Mouse (Mus musculus): ENCODE measurements at regions not wholly inside any gene's neighbourhood (a gene's known extent, or its start where the extent isn't known, plus 50 kb on each side); places are given as distances from the start of the nearest gene placed in this dataset.
"Not testable (repeated sequence)": the region's sequence is repeated elsewhere in the genome, so short reads cannot be mapped to it uniquely, and the experiment has no call there.

DNA sequence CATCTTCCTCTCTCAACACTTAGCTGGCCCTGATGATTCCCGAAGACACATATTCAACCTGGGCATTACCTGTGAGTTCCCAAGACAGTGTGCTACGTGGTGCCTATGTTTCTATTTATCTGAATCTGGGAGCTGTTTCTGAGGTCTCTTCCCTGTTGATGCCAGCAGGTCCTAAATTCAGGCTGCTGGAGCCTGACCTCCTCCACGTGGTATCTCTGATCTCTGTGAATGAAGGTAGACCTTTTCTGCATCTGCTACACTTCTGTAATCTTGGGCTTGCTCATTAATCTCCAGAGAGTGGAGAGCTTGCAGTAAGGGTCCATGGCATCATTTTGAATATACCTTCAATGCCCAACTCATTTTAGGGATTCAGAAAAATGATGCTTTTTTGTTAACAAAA, 215.8 kb downstream of the Pten start:
- DNase-seq (ENCODE audit: low spot score), result no peak

DNA sequence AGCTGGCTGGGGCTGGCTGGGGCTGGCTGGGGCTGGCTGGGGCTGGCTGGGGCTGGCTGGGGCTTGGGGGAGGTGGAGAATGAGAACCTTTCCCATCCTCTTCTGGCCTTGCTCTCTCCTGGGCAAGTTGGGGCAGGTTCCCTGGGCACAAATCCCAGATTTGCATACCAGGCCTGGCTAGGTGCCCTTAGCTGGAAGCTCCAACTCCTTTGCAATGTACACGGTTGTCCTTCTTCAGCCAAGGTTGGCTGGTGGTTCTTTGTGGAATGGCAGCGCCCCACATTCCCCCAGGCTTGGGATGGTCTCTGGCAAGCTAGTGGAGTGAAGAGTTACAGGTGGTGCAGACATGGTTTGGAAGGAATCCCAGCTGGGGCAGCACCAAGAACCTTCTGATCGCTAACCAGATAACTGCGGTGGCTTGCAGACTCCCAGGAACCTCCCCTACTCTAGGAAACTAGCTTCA, 217.5 kb downstream of the Pten start:
- DNase-seq (ENCODE audit: low spot score), result no peak

DNA sequence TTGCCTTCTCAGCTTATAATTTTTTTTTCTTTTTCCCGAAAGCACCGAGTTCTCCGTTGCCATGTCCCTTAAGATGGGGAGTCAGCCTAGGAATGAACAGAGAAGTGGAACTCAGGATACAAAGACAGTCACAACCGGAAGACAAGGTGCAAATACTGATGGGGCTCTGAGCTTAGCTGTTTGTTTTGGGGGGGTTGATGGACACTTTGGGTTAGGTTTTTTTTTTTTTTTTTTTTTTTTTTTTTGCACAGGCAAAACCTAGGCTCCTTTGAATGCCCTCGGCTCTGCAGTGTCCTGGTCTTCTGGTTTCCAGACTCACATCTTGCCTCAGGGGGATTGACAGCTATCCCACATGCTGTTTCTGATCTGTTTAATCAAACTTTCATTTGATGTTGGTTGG, 218.0 kb downstream of the Pten start:
- no peak for DNase-seq (ENCODE audit: low spot score)

DNA sequence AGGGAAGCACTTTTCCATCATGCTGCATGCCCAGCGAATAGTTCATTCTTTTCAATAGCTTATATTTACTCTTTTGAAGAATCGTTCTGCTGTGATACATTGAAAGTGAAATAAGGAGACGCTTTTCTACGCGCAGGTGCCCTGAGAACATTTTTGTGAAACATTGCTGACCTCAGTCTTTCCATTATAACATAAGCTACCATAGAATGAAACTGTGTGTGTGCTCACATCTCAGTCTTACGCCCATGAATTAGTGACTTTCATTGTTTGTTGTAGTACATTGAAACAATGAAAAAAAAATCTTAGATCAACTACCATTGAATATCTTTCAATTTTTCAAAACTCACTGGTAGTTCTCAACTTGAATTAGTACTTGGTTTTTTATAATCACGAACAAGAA, 219.2 kb downstream of the Pten start:
- no peak for DNase-seq (ENCODE audit: low spot score)

DNA sequence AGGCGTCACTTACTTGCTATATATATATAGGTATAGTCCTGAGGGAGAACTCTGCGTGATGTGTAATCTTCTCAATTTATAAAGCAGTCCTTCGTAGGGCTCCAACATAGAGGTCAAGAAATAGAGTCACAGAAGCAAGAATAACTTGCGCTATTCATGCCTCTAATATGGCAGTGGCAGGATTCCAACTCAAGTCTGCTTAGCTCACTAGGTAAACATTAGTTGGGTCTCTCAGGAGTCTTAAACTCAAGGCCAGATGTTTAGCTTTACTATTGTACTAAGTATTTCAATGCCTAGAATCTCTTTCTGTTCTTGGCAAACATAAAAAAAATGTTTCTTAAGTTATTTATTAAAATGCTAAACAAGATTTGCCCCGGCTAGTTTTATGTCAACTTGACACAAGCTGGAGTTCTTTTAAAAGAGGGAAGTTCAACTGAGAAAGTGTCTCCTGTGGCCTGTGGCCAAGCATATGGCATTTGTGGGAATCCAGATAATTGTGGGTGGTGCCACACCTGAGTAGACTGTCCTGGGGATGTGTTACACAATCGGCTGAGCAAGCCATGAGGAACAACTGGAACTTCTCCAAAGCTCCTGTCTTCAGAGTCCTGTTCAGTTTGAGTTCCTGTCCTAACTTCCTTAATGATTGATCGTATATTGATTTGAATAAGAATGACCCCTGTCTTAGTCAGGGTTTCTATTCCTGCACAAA, 220.9 kb downstream of the Pten start:
- no peak for DNase-seq (ENCODE audit: low spot score)

DNA sequence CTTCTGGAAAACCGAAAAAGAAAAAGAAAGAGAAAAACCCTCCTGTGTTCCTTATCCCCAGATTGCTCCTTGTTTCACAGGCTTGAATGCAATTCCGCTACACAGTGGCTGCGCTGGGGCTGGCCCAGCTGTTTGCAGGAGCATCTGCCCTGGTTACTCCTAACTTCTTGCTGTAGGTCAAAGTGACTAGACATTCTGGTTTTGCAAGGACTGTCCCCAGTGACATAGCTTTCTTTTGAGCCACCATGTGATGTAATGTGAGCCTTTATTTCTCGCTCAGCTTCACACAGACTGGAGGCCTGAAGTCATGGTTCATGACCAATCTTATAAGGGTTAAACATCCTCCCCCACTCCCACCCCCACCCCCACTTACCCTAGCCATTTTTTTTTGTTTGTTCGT, 222.8 kb downstream of the Pten start:
- DNase-seq (ENCODE audit: low spot score), result peak; percentile 20

DNA sequence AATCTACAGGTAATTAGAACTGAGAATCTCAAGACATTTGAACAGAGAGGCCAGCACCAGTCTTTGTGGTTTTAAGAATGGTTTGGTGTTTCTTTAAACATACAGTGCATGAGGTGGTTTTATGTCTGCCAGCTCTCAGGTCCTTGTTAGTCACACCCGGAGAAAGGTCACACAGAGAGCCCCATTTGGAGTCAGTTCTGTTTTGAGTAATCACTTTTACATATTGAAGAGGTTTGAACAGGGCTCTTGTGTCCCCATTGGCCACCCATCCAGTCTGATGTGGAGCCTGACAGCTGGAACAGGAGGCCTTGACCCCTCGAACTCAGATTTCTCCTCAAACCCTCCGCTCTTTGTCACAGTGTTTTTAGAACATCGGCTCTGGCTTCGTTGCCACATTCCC, 231.4 kb downstream of the Pten start:
- DNase-seq (ENCODE audit: low spot score), result peak; percentile 25

DNA sequence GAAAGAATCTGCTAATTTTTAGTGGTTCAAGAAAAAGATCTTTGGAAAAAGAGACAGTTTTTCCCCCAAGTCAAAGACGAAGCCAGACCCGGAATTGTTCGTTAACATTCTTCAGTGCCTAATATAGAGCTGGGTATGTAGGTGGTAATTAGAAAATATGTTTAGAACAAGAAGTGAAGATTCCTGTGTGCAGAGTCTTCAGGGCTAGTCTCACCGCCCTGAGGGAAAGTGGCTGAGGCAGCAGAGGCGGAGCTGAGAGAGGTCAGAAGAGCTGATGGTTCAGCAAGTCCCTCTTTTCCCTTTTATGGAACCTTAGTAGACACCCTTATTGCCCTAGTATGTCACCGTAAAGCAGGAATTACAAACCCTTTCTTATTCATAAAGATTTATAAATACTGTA, 232.0 kb downstream of the Pten start:
- no peak for DNase-seq (ENCODE audit: low spot score)

DNA sequence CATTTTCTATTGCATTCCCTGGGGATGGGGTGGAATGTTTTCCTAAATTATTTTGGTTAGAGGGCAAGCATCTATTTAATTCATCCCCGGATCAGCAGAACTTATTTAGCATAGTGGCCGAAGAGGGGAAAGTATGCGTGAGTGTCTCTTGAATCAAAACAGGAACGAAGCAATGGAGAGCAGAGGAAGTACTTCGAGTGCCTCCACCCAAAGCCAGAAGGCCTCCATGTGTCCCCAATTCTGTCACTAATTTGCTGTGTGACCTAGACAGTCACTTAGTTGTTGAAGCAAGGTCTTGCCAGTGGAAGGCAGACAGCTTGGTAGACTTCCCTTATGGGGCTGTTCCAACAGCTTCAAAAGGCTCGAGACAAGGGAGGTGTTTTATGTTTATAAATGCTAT, 233.3 kb downstream of the Pten start:
- DNase-seq (ENCODE audit: low spot score), result no peak

DNA sequence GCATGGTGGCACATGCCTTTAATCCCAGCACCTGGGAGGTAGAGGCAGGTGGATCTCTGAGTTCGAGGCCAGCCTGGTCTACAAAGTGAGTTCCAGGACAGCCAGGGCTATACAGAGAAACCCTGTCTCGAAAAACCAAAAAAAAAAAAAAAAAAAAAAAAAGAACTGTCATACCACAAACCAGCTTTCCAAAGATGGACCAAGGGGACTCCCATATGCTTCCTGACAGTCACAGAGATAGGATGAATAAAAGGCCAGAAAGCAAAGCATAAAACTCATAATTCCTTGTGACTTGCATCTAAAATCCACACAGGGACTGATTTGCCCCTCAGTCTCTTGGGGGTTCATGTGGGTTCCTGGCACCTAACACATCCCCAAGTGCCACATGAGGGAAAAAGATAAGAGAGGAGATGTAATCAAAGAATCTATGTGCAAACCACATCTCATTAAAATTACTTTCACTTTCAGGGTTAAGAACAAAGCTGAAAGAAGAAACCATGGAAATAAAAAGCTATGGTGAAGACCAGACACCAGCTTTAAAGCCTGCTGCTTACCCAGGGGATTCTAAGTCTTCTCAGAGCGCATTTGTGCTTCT, 241.4 kb downstream of the Pten start:
- no peak for DNase-seq (ENCODE audit: low spot score)

DNA sequence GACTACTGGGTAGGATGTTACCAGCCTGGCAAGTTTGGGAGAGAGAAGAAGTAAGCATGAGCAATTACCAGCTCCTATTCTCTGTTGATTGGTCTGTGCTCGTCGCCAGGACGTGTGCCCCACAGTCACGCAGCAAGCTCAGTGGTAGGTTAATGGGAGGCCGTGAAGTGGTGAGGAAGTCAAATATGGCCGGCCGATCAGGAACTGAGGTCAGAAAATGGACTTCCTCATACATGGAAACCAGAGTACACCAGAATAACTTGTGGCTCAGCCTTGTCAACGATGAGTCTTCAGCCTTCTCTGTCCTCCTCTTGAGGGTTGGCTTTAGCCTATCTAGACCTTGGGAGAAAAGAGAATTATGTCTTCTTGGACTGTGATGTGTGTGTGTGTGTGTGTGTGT, 250.3 kb downstream of the Pten start:
- no peak for DNase-seq (ENCODE audit: low spot score)

DNA sequence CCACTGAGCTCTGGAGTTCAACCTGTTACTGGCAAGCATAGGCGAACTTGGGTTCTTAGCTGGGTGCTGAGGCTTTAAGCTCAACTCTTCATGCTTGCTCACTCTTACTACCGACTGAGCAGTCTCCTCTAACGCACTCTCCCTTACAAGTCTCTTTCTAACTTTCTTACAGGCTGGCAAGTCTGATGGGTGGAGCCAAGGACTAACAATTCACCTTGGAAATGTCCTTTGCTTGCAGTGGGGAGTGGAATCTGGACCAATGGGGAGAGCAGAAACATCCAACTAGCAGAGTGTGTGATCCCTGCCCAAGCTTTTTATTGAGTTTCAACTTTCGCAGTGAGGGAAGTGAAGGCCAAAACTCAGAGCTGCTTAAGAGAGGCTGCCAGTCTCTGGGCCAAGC, 250.8 kb downstream of the Pten start:
- DNase-seq (ENCODE audit: low spot score), result no peak

DNA sequence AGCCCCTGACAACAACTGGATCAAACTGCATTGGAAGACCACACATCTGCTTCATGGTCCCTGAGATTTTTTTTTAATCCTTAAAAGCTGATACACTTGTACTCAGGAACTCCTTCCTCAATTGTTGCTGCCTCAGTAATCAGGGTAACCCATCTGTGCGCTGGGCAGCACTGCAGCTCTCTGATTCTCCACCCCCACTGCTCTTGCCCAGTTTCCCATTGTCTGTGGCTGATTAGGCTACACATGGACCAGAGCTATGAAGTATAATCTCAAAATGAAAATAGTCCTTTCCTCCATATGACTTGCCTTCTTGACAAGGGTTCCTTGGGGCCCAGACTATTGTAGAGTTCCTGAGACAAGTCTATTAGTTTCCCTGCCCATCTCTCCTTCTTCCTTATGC, 251.5 kb downstream of the Pten start:
- DNase-seq (ENCODE audit: low spot score), result no peak

DNA sequence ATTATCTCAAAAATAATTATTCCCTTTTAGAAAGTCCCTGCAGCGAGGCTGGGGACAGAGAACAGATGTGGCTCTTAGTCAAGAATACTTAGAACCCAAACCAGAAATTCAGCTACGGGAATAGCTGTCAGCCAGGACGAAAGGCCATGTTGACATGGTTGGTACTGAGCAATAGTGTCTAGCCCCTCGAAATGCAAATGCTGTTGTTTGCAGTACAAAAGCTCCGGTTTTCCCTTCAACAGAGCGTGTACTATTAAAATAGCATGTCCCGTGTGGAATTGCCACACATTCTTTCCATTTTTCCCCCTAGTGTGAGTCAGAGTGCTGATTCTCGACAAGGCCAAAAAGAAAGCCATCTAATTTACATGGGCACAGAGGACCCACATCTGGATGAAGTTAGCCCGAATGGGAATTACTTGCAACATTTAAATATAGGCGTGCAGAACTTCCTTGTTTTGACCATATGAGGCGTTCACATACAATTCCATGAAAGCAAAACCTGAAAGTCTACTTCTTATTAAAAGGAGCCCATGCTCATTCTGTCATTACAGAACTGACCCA, 253.7 kb downstream of the Pten start:
- no peak for DNase-seq (ENCODE audit: low spot score)

DNA sequence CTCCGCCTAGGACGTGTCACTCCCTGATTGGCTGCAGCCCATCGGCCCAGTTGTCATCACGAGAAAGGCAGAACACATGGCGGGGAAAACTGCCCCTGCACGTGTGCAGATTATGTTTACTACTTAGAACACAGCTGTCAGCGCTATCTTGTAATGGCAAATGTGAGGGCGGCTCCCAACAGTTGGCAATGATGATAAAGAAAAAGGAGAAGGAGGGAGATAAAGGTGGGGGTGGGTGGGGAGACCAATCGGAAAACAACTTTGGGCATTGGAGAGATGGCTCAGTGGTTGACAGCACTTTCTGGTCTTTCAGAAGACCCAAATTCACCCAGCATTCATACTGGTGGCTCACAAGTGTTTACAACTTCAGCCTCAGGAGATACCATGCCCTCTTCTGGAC, 257.6 kb downstream of the Pten start:
- not testable (repeated sequence) for DNase-seq (ENCODE audit: low spot score)

DNA sequence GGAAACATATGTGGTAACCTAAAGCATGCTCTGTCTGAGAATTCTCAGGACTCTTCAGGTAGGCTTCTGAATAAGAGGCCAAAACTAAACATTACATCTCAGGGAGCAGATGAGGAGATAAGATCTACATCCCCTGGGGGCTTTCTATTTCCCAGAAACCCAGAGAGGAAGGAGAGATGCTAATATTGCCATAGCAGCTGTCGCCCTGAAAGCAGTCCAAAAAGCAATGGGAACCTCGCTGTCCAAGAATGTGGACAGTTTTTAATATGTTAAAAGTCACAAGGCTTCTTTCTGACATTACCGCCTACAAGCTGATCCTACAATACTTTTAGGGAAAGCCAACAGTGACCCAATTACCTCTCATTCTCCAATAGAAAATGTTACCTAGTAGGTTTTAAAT, 263.9 kb downstream of the Pten start:
- no peak for DNase-seq (ENCODE audit: low spot score)

DNA sequence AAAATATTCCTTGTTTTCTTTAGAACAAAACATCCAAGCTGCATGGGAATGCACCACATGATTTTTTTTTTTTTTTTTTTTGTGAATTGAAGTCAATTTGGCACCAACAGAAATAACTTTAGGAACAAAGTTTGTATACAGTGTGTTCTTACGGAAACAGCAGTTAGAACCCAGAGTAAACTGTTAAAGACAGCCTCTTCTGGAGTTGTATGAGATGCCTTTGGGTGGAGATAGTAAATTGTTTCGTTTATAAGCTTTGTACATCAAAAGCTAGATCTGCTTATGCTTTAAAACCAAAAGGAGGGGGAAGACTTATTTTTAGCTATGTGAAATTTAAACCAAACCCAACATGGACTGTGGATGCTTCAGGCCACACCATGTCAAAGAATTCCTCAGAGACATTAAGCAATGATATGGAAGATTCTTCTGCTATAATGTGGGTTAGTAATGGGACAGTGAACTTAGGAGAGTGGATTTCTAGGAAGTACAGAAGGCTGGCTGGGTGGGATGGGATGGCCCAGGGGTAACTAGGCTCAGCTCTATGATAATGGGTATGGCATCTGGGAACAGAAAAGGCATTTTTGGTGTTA, 265.6 kb downstream of the Pten start:
- DNase-seq (ENCODE audit: low spot score), result no peak

DNA sequence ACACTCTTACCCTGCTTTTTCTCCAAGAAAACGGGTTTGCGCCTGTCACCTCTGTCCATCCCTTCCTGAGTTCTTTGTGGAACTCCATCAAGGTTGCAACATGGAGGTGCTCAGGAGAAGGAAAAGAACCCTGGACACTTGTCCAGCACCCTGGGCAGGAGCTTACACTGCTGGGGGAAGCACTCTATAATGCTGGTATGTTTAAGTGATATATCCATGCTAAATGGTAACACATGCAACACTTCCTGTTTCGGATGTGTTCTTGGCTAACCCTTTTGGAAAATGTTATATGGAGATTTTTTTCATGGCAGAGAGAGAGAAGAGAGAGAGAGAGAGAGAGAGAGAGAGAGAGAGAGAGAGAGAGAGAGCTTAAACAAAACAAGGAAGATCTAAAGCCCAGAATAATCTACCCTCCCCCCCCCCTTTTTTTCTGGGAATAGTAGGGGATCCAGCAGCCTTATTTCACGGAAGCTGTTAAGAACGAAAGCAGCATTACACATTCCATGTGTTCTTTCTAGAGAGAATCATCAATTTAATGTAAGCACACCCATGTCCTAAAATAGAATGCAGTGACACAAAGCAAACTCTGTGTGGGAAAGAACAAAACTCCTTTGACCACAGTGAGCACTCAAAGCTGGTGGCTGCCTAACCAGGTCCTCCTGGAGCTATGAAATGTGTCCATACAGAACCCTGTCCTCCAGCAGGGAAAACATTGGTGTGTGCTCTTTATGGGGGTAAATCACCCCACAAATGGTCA, 272.6 kb downstream of the Pten start:
- no peak for DNase-seq (ENCODE audit: low spot score)

DNA sequence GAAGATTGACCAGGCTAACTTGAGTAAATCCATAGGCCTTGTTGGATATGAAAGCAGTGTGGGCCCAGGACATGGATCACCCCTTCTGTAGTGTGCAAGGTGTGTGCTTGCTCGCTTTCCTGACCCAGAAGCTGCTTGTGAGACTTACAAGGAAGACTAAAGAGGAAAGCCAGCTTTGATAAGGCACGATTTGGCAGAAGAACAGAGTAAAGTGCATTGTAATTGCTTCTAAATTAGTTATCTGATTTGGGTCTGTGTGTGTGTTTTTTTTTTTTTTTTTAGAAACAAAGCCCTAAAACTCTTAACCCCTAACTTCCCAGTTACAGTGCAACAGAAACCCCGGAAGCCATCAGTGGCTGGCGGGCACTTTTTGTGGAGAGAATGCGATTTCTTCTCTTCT, 283.2 kb downstream of the Pten start:
- DNase-seq (ENCODE audit: low spot score), result no peak

DNA sequence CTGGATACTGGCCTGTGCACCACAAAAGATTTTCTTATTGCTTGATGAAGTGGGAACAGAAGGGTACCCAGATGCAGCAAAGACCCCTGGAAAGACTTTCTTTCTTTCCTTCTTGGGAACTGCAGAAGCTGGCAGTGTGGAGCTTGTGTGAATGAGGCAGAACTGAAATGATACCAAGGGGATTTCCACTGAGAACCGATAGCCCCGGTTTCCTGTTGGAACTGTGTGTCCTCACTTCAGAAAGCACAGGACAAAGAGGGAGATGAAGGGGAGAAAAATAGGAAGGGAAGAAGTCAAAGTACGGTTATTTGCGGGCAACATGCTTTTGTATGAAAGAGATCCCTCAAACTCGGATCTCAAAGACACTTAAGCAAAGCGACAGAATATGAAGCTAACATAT, 283.7 kb downstream of the Pten start:
- DNase-seq (ENCODE audit: low spot score), result no peak

DNA sequence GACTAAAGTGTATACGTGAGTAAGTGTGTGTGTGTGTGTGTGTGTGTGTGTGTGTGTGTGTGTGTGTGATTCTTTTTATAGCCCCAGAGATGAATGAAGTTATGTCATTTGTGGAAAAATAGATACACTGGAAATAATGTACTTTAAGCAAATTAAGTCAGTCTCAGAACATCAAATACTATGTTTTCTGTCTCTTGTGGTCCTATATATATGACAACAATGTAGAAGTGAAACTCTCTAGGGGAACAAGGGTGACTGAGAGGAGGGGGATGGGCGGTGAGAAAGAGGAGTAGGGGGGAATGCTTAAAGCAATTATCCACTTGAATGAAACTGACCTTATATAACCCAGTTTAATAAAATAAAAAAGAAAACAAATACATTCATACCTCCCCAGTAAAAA, 285.5 kb downstream of the Pten start:
- DNase-seq (ENCODE audit: low spot score), result no peak

DNA sequence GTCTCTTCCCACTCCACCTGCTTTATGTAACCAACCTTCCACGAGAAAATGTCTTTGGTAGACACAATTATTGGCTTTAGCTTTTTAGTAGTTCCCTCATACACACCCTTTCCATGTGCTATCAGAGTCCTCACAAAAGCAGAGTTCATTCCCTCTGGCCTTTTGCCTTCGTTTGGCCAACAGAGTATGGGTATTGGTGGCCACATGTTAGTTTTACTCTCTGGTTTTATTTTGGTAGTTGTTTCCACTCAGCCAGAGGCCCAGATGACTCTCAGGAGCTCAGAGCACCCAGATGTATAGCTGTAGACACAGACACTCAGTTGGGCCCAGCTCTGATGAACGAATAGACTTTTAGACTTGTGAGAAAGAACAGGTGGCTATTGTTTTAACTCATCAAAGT, 286.4 kb downstream of the Pten start:
- DNase-seq (ENCODE audit: low spot score), result no peak

All from embryo, embryonic 10.5 days (tissue).